Mouse (Mus musculus) CH12.LX (cell line): ENCODE measurements at regions not wholly inside any gene's neighbourhood (a gene's known extent, or its start where the extent isn't known, plus 50 kb on each side); places are given as distances from the start of the nearest gene placed in this dataset.

ENCODE experiments used
- DNase-seq: peaks from one replicate; pipeline ENCODE4 v3.0.0-alpha.2; 2013; ENCODE audit errors: extremely low read depth
- H3K27ac ChIP-seq: 2 replicates; pipeline ENCODE4 v1.5.1; 2012; ENCODE audit warnings: low read depth, mild to moderate bottlenecking, control low read depth, moderate library complexity; ENCODE audit not compliant: insufficient read depth
- H3K27me3 ChIP-seq: replicated peaks from 2 replicates; pipeline ENCODE3; 2012; ENCODE audit warnings: inconsistent platforms
- H3K36me3 ChIP-seq, 2 experiments: replicated peaks in 1 of 2; 2 replicates each; pipeline versions ENCODE3 to v1.6.1; 2012; ENCODE audit warnings: inconsistent platforms in 1 of 2, low read length in 1 of 2, mild to moderate bottlenecking in 1 of 2, mixed read lengths in 1 of 2, moderate library complexity in 1 of 2; ENCODE audit not compliant: control insufficient read depth in 1 of 2, insufficient read depth in 1 of 2
- H3K4me1 ChIP-seq, 2 experiments: 2 replicates each; pipeline ENCODE4 v1.6.1; 2012; ENCODE audit warnings: inconsistent platforms in 1 of 2, moderate library complexity in 1 of 2; ENCODE audit not compliant: insufficient read depth in 2 of 2, control insufficient read depth in 1 of 2
- H3K4me2 ChIP-seq: 2 replicates; pipeline ENCODE4 v1.6.1; 2012; ENCODE audit warnings: low read depth, mild to moderate bottlenecking, control low read depth; ENCODE audit not compliant: poor library complexity, insufficient read depth, severe bottlenecking
- H3K4me3 ChIP-seq, 3 experiments: fragments of 150-350 bp in 1 of 3; sonication (generic) in 1 of 3; replicated peaks in 1 of 3; 2 replicates each; pipeline versions ENCODE3 to v1.5.1; 2011 to 2012; ENCODE audit warnings: low read depth in 2 of 3, low read length in 2 of 3, mild to moderate bottlenecking in 2 of 3, moderate library complexity in 2 of 3, control low read depth in 1 of 3, improper control_type of control experiment in 1 of 3, inconsistent platforms in 1 of 3, mixed read lengths in 1 of 3; ENCODE audit not compliant: poor library complexity in 1 of 3
- H3K79me2 ChIP-seq: replicated peaks from 2 replicates; pipeline ENCODE4 v1.6.1; 2012; ENCODE audit warnings: mild to moderate bottlenecking, moderate library complexity; ENCODE audit not compliant: control insufficient read depth, poor library complexity, insufficient read depth, severe bottlenecking; ENCODE audit errors: extremely low read depth
- H3K9ac ChIP-seq: 2 replicates; pipeline ENCODE4 v1.6.1; 2012; ENCODE audit warnings: low read depth, mild to moderate bottlenecking, control low read depth, moderate library complexity; ENCODE audit not compliant: insufficient read depth
- H3K9me3 ChIP-seq: replicated peaks from 2 replicates; pipeline ENCODE3; 2012; ENCODE audit warnings: low read length, inconsistent platforms, mixed read lengths
- BHLHE40 ChIP-seq: IDR thresholded peaks from 2 replicates; pipeline ENCODE4 v1.6.1; 2011; ENCODE audit warnings: mild to moderate bottlenecking, low read depth, low read length, improper control_type of control experiment
- CTCF ChIP-seq, 2 experiments: IDR thresholded peaks in 1 of 2; conservative IDR thresholded peaks in 1 of 2; 2 replicates each; pipeline ENCODE4 v1.5.1; 2011 to 2012; ENCODE audit warnings: low read depth in 2 of 2, low read length in 2 of 2, improper control_type of control experiment in 1 of 2, inconsistent platforms in 1 of 2, mild to moderate bottlenecking in 1 of 2, moderate library complexity in 1 of 2
- E2F4 ChIP-seq: IDR thresholded peaks from 2 replicates; pipeline ENCODE4 v1.6.1; 2011; ENCODE audit warnings: low read depth, low read length, improper control_type of control experiment; ENCODE audit not compliant: insufficient replicate concordance
- ELF1 ChIP-seq: IDR thresholded peaks from 2 replicates; pipeline ENCODE4 v1.6.1; 2014; ENCODE audit warnings: low read depth, mild to moderate bottlenecking, inconsistent platforms, low read length, improper control_type of control experiment
- ETS1 ChIP-seq: conservative IDR thresholded peaks from 2 replicates; pipeline ENCODE4 v1.6.1; 2012; ENCODE audit warnings: low read depth, mild to moderate bottlenecking, inconsistent platforms, low read length, improper control_type of control experiment, moderate library complexity
- GABPA ChIP-seq: IDR thresholded peaks from 2 replicates; pipeline ENCODE4 v1.6.1; 2012; ENCODE audit warnings: low read depth, low read length, improper control_type of control experiment, inconsistent platforms; ENCODE audit not compliant: insufficient replicate concordance
- JUND ChIP-seq: conservative IDR thresholded peaks from 2 replicates; pipeline ENCODE4 v1.6.1; 2011; ENCODE audit warnings: low read depth, low read length, improper control_type of control experiment
- KAT2A ChIP-seq: IDR thresholded peaks from 2 replicates; pipeline ENCODE4 v1.6.1; 2012; ENCODE audit warnings: low read length, improper control_type of control experiment, inconsistent platforms; ENCODE audit not compliant: insufficient replicate concordance
- MAZ ChIP-seq: IDR thresholded peaks from 2 replicates; pipeline ENCODE4 v1.6.1; 2012; ENCODE audit warnings: low read depth, mild to moderate bottlenecking, inconsistent platforms, low read length, improper control_type of control experiment, moderate library complexity
- MYC ChIP-seq: IDR thresholded peaks from 2 replicates; pipeline ENCODE4 v1.6.1; 2011; ENCODE audit warnings: low read depth, mild to moderate bottlenecking, improper control_type of control experiment, low read length
- NRF1 ChIP-seq: IDR thresholded peaks from 2 replicates; pipeline ENCODE4 v1.6.1; 2014; ENCODE audit warnings: low read depth, mild to moderate bottlenecking, inconsistent platforms, low read length, improper control_type of control experiment, moderate library complexity
- POLR2A ChIP-seq: IDR thresholded peaks from 2 replicates; pipeline ENCODE4 v1.6.1; 2011; ENCODE audit warnings: low read depth, mild to moderate bottlenecking, improper control_type of control experiment, low read length
- SIN3A ChIP-seq: IDR thresholded peaks from 2 replicates; pipeline ENCODE4 v1.6.1; 2012; ENCODE audit warnings: low read length, improper control_type of control experiment, inconsistent platforms
- SMC3 ChIP-seq: IDR thresholded peaks from 2 replicates; pipeline ENCODE4 v1.6.1; 2011; ENCODE audit warnings: low read depth, low read length, improper control_type of control experiment
- TBP ChIP-seq: conservative IDR thresholded peaks from 2 replicates; pipeline ENCODE4 v1.6.1; 2011; ENCODE audit warnings: low read depth, low read length, improper control_type of control experiment
- TCF12 ChIP-seq: IDR thresholded peaks from 2 replicates; pipeline ENCODE4 v1.6.1; 2014; ENCODE audit warnings: low read depth, mild to moderate bottlenecking, inconsistent platforms, low read length, improper control_type of control experiment
- UBTF ChIP-seq: IDR thresholded peaks from 2 replicates; pipeline ENCODE4 v1.6.1; 2012; ENCODE audit warnings: low read depth, mild to moderate bottlenecking, inconsistent platforms, low read length, improper control_type of control experiment, moderate library complexity
- ZMIZ1 ChIP-seq: IDR thresholded peaks from 2 replicates; pipeline ENCODE4 v1.6.1; 2012; ENCODE audit warnings: low read depth, mild to moderate bottlenecking, inconsistent platforms, low read length, improper control_type of control experiment
- dilution Hi-C: fragments of 300-500 bp; cut with MboI; formaldehyde crosslinking; loops from 2 replicates; pipeline ENCODE4 v1.14.3; 2020; ENCODE audit warnings: low sequenced_read_pairs; ENCODE audit not compliant: extremely low pct_unique_long_range_greater_than_20kb, extremely low pct_ligation_motif_present
- in situ Hi-C: fragments of 300-500 bp; cut with MboI; formaldehyde crosslinking; loops from 3 replicates; pipeline ENCODE4 v1.14.3; 2019; ENCODE audit warnings: low sequenced_read_pairs, low pct_ligation_motif_present, low pct_unique_long_range_greater_than_20kb, mixed read lengths

DNA sequence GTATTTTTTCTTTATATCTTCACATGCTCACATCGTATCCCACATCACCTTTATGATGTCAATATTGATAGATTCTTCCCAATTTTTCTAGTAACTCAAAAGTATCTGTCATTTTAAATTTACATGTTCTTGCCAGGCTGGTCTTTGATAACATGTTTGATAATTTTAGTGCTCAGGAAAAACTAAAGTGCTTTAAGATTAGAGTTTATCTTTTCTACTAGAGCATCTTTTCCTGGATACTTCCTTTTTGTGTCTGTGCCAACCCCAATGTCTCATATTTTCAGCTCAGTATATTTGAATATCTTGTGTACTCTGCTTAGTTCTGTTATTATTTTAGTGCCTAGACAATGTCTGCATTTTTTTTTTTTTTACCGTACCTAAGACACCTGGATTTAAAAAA lies 170.2 kb upstream of the Nova1 start:
- dilution Hi-C loops: no loop called here
- TF ChIP-seq MAZ: no peak
- no peak for TF ChIP-seq TBP
- no peak for TF ChIP-seq POLR2A
- no peak for TF ChIP-seq MYC
- TF ChIP-seq ZMIZ1: no peak
- TF ChIP-seq SIN3A: no peak
- no peak for TF ChIP-seq NRF1
- TF ChIP-seq GABPA: no peak
- no peak for TF ChIP-seq JUND
- no peak for TF ChIP-seq TCF12
- TF ChIP-seq SMC3: no peak
- TF ChIP-seq BHLHE40: no peak
- TF ChIP-seq ETS1: no peak
- no peak for TF ChIP-seq CTCF (conservative IDR thresholded peaks at IDR 0.05 in 1 of 2, IDR thresholded peaks at IDR 0.05 in 1 of 2; ENCODE audit: low read depth in 2 of 2, low read length in 2 of 2)
- no peak for TF ChIP-seq UBTF
- TF ChIP-seq E2F4: no peak
- TF ChIP-seq KAT2A: no peak
- Histone ChIP-seq H3K9me3 (no peaks in the 10 kb centered on the region), H3K4me2 (no peak overlapping the region), H3K79me2 (no peaks in the 10 kb centered on the region), H3K27ac (no peak overlapping the region), H3K36me3 (no peaks in the 10 kb centered on the region), H3K27me3 (no peaks in the 10 kb centered on the region), H3K4me3 (no peak overlapping the region), H3K4me1 (no peaks in the 10 kb centered on the region), H3K9ac (no peak overlapping the region)
- in situ Hi-C loops: no loop called here
- no peak for DNase-seq

DNA sequence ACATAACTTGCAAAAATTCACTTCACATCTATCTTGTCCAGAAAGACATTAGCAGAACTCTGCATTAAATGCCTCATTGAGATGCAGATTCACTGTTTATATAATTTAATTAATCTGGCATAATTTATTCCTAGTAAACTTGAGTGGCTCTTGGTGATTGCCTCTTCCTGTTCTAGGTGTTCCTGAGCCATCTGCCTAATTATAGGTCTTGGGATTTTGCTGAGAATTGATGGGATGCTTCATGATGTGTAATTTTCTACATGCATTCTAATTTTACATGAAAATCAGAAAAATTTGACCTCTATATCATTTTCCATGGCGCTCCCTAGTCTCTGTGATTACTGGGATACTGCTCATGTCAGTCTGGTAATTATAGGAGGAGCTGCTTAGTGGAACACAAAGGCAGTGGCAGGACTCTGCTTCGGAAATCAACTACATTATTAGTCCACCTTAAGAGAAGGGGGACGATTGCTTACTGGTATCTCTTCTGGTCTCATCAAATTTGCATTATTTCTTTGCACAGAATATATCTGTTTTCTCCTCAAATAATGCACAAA lies 131.6 kb upstream of the Nova1 start:
- Histone ChIP-seq H3K9me3 (no peaks in the 10 kb centered on the region), H3K36me3 (no peaks in the 10 kb centered on the region), H3K4me3 (no peak overlapping the region), H3K27me3 (no peaks in the 10 kb centered on the region), H3K4me1 (no peaks in the 10 kb centered on the region), H3K9ac (no peak overlapping the region), H3K4me2 (no peak overlapping the region), H3K79me2 (no peaks in the 10 kb centered on the region), H3K27ac (no peak overlapping the region)
- TF ChIP-seq JUND: no peak
- no peak for TF ChIP-seq SMC3
- no peak for TF ChIP-seq ELF1
- no peak for TF ChIP-seq ZMIZ1
- TF ChIP-seq TCF12: no peak
- DNase-seq: no peak
- in situ Hi-C loops (no loop called here), dilution Hi-C loops (no loop called here)
